In genomic region chr14:99898861-99899260, GRCm38 (mm10) we compare ENCODE assay signal across 21 mouse cellular contexts.
A peak's percentile ranks its signal among the peaks of the same experiment; 100 is the strongest.
DNase-seq lines count a peak whose midpoint lies in the region; ATAC-seq and TF ChIP-seq lines count a peak whose summit lies in the region.
"Had no signal": no experiment of that assay in that cellular context is flagged by ENCODE, and none has a peak within 500 bp of the region (broad histone marks: within the 10 kb centered on the region; RNA-seq: fewer than 3 reads in every experiment).

No protein-coding gene starts in this region.

- no peaks in the 10 kb centered on the region for H3K27me3 ChIP-seq in heart, embryonic 13.5 days (replicated peaks)
- H3K27me3 ChIP-seq in heart, postnatal 0 days (ENCODE audit: control insufficient read depth, insufficient read depth, low read length), result no peaks in the 10 kb centered on the region
- H3K27me3 ChIP-seq in stomach, postnatal 0 days (ENCODE audit: control insufficient read depth, insufficient read depth, low read length), result no peaks in the 10 kb centered on the region
- H3K27me3 ChIP-seq in forebrain, embryonic 16.5 days (replicated peaks; ENCODE audit: control insufficient read depth, insufficient read depth, low read length), result no peaks in the 10 kb centered on the region
- H3K27me3 ChIP-seq: embryonic facial prominence, embryonic 15.5 days; hindbrain, embryonic 15.5 days; Patski had no signal

- no peaks in the 10 kb centered on the region for H3K36me3 ChIP-seq in heart, embryonic 13.5 days
- no peaks in the 10 kb centered on the region for H3K36me3 ChIP-seq in heart, postnatal 0 days (replicated peaks; ENCODE audit: control insufficient read depth, insufficient read depth, low read length)
- no peaks in the 10 kb centered on the region for H3K36me3 ChIP-seq in stomach, postnatal 0 days (ENCODE audit: control insufficient read depth, insufficient read depth, low read length)
- no peaks in the 10 kb centered on the region for H3K36me3 ChIP-seq in forebrain, embryonic 16.5 days (ENCODE audit: control insufficient read depth, insufficient read depth)
- H3K36me3 ChIP-seq: embryonic facial prominence, embryonic 15.5 days; forebrain, embryonic 10.5 days; hindbrain, embryonic 15.5 days had no signal

- no peak for TF ChIP-seq EP300 in heart, postnatal 0 days (IDR thresholded peaks at IDR 0.05; ENCODE audit: low read depth)
- no peak for TF ChIP-seq EP300 in stomach, postnatal 0 days (optimal IDR thresholded peaks at IDR 0.05)

- intact Hi-C loops in heart, postnatal 36 days (cut with DNase I), result loop anchor here (10.0 kb wide), 1 partner anchor 674 kb away; no protein-coding TSS in a partner anchor

- no peak overlapping the region for H3K4me2 ChIP-seq in heart, embryonic 13.5 days
- H3K4me2 ChIP-seq in heart, postnatal 0 days (ENCODE audit: low read depth, low read length), result no peak overlapping the region
- no peak overlapping the region for H3K4me2 ChIP-seq in stomach, postnatal 0 days (replicated peaks; ENCODE audit: low read depth)
- H3K4me2 ChIP-seq in forebrain, embryonic 16.5 days (ENCODE audit: low read length), result no peak overlapping the region
- H3K4me2 ChIP-seq: embryonic facial prominence, embryonic 15.5 days; hindbrain, embryonic 15.5 days had no signal

- H3K4me3 ChIP-seq in heart, embryonic 13.5 days, result no peak overlapping the region
- no peak overlapping the region for H3K4me3 ChIP-seq in heart, postnatal 0 days (ENCODE audit: low read depth, low read length)
- no peak overlapping the region for H3K4me3 ChIP-seq in stomach, postnatal 0 days (ENCODE audit: low read depth, low read length)
- H3K4me3 ChIP-seq in forebrain, embryonic 16.5 days (replicated peaks; ENCODE audit: low read length), result no peak overlapping the region
- H3K4me3 ChIP-seq: embryonic facial prominence, embryonic 15.5 days; erythroblast, embryonic 14.5 days; forebrain, embryonic 10.5 days; hindbrain, embryonic 15.5 days had no signal

- ATAC-seq in heart, embryonic 13.5 days (ENCODE audit: extremely low read depth, insufficient number of reproducible peaks, low FRiP score, low TSS enrichment), result no peak
- peak; percentile 82 for ATAC-seq in heart, postnatal 0 days (ENCODE audit: insufficient read depth, low read depth)
- ATAC-seq in stomach, postnatal 0 days (ENCODE audit: low FRiP score, low TSS enrichment), result no peak
- no peak for ATAC-seq in forebrain, embryonic 16.5 days
- ATAC-seq: forebrain, embryonic 14.5 days; intestine, embryonic 16.5 days; Patski had no signal

- H3K27ac ChIP-seq in heart, embryonic 13.5 days (replicated peaks), result peak overlapping the region; percentile 57
- 0 out of 2 replicates have a peak overlapping the region, but pooled peaks have one; percentile 9 for H3K27ac ChIP-seq in heart, postnatal 0 days (ENCODE audit: low read depth)
- peak overlapping the region; percentile 20; the same call in 1 of the 2 replicates for H3K27ac ChIP-seq in stomach, postnatal 0 days (replicated peaks)
- no peak overlapping the region for H3K27ac ChIP-seq in forebrain, embryonic 16.5 days (ENCODE audit: low read length)
- H3K27ac ChIP-seq: embryonic facial prominence, embryonic 15.5 days; forebrain, embryonic 10.5 days; hindbrain, embryonic 15.5 days had no signal

- no peaks in the 10 kb centered on the region for H3K9me3 ChIP-seq in heart, embryonic 13.5 days
- H3K9me3 ChIP-seq in heart, postnatal 0 days (replicated peaks; ENCODE audit: control insufficient read depth, low read length), result no peaks in the 10 kb centered on the region
- H3K9me3 ChIP-seq in stomach, postnatal 0 days (ENCODE audit: control insufficient read depth, low read length), result no peaks in the 10 kb centered on the region
- no peaks in the 10 kb centered on the region for H3K9me3 ChIP-seq in forebrain, embryonic 16.5 days (ENCODE audit: control insufficient read depth, low read length)
- H3K9me3 ChIP-seq: embryonic facial prominence, embryonic 15.5 days; forebrain, embryonic 10.5 days; hindbrain, embryonic 15.5 days had no signal

- H3K4me1 ChIP-seq in heart, embryonic 13.5 days, result peaks cover 21% of the 10 kb centered on the region
- H3K4me1 ChIP-seq in heart, postnatal 0 days (ENCODE audit: control insufficient read depth, insufficient read depth), result peaks cover 4% of the 10 kb centered on the region; the same call in 1 of the 2 replicates
- no peaks in the 10 kb centered on the region for H3K4me1 ChIP-seq in stomach, postnatal 0 days (replicated peaks; ENCODE audit: control insufficient read depth, insufficient read depth)
- H3K4me1 ChIP-seq in forebrain, embryonic 16.5 days (replicated peaks; ENCODE audit: control insufficient read depth, insufficient read depth, low read length), result no peaks in the 10 kb centered on the region
- H3K4me1 ChIP-seq: embryonic facial prominence, embryonic 15.5 days; forebrain, embryonic 10.5 days; hindbrain, embryonic 15.5 days had no signal

- 22% methylated on average over 3 of the region's 3 CpGs for whole genome bisulfite sequencing in heart, embryonic 13.5 days
- 37% methylated on average over 3 of the region's 3 CpGs for WGBS in heart, postnatal 0 days
- WGBS in stomach, postnatal 0 days, result 66% methylated on average over 3 of the region's 3 CpGs
- 76% methylated on average over 3 of the region's 3 CpGs for WGBS in forebrain, embryonic 16.5 days

- no peak for TF ChIP-seq CTCF in heart, postnatal 0 days (IDR thresholded peaks at IDR 0.05; ENCODE audit: low read depth)
- no peak for TF ChIP-seq CTCF in stomach, postnatal 0 days (IDR thresholded peaks at IDR 0.05; ENCODE audit: low read depth)

- H3K9ac ChIP-seq in heart, embryonic 13.5 days, result no peak overlapping the region
- no peak overlapping the region for H3K9ac ChIP-seq in heart, postnatal 0 days (replicated peaks; ENCODE audit: low read depth, low read length)
- no peak overlapping the region for H3K9ac ChIP-seq in stomach, postnatal 0 days (ENCODE audit: low read length)
- H3K9ac ChIP-seq in forebrain, embryonic 16.5 days (replicated peaks; ENCODE audit: low read depth, low read length), result no peak overlapping the region
- H3K9ac ChIP-seq: embryonic facial prominence, embryonic 15.5 days; hindbrain, embryonic 15.5 days had no signal

- DNase-seq in heart, adult 18-20 months, result peak; percentile 12 to 26
- no peak for DNase-seq in heart, postnatal 36 days
- DNase-seq in heart, postnatal 0 days (ENCODE audit: low spot score), result peak; percentile 50
- no peak for DNase-seq in stomach, postnatal 0 days (ENCODE audit: low spot score)
- DNase-seq in ovary, postnatal 36 days (ENCODE audit: low spot score), result no peak
- no peak for DNase-seq in adrenal gland, adult 18-20 months (ENCODE audit: low spot score in 2 of 2)
- DNase-seq: adrenal gland, adult 8-10 months; cerebellum, adult 11 months; cerebellum, adult 8-10 months; cerebellum, postnatal 14 days; embryo, embryonic 11 days; kidney, adult 2 months had no signal

Comparison
In these comparisons a context has a peak if more than half of its experiments do, and no peak if none do; other contexts are left out.
1. DNase-seq: peak in heart, adult 18-20 months (2 of 2) and heart, postnatal 0 days (single experiment); none in heart, postnatal 36 days (0 of 2), stomach, postnatal 0 days (single experiment), ovary, postnatal 36 days (single experiment) and adrenal gland, adult 18-20 months (0 of 2).